Mouse (Mus musculus) liver, embryonic 12.5 days (tissue): ENCODE data around the gene Izumo4. TPM values are rescaled to one million over a fixed set of nuclear protein-coding genes. Genes with fewer than 3 reads are reported as not detected.

Experiments
- ATAC-seq: fragments of 200-750 bp; cut with Nextera tagmentation; 2 replicates; pipeline ENCODE4 v1.8.0; 2017; ENCODE audit warnings: moderate number of reproducible peaks, mild to moderate bottlenecking, moderate library complexity
- H3K27ac ChIP-seq: fragments of 300-500 bp; sonication (generic); 2 replicates; pipeline ENCODE4 v1.5.1; 2016; ENCODE audit warnings: mild to moderate bottlenecking
- H3K27me3 ChIP-seq: fragments of 300-500 bp; sonication (generic); replicated peaks from 2 replicates; pipeline ENCODE4 v1.6.1; 2016; ENCODE audit warnings: mild to moderate bottlenecking, moderate library complexity
- H3K36me3 ChIP-seq: fragments of 300-500 bp; sonication (generic); 2 replicates; pipeline ENCODE4 v1.6.1; 2016; ENCODE audit warnings: mild to moderate bottlenecking, moderate library complexity
- H3K4me1 ChIP-seq: fragments of 300-500 bp; sonication (generic); 2 replicates; pipeline ENCODE4 v1.6.1; 2016
- H3K4me2 ChIP-seq: fragments of 300-500 bp; sonication (generic); 2 replicates; pipeline ENCODE4 v1.6.1; 2016; ENCODE audit warnings: mild to moderate bottlenecking, moderate library complexity
- H3K4me3 ChIP-seq: fragments of 300-500 bp; sonication (generic); 2 replicates; pipeline ENCODE4 v1.5.1; 2016; ENCODE audit warnings: mild to moderate bottlenecking, moderate library complexity
- H3K9ac ChIP-seq: fragments of 300-500 bp; sonication (generic); 2 replicates; pipeline ENCODE4 v1.6.1; 2016; ENCODE audit warnings: mild to moderate bottlenecking, moderate library complexity
- H3K9me3 ChIP-seq: fragments of 300-500 bp; sonication (generic); replicated peaks from 2 replicates; pipeline ENCODE4 v1.6.1; 2016; ENCODE audit warnings: mild to moderate bottlenecking, moderate library complexity
- WGBS: fragments of 180-500 bp; shearing (Covaris S2); methylation state at CpG from one replicate; pipeline ENCODE4 v1.1.7; 2016; ENCODE audit not compliant: insufficient replicate concordance; 5-methylcytosine and 5-hydroxymethylcytosine counted together
- polyA plus RNA-seq: library from polyadenylated mRNA; unstranded; fragments of >200 nt; fragmentation: Nextera tagmentation; extraction: Ambion mirVana; gene quantifications from 2 replicates; pipeline ENCODE4 v1.2.1, GENCODE M21; 2016

Izumo4 gene
- polyA plus RNA-seq, 1 experiment from 2014 or later: 10.6 TPM

GRCm38 (mm10) chr10:80663485-80664196, 38.3 kb upstream of the Izumo4 start:
- Histone ChIP-seq H3K36me3 (peaks cover 35% of the 10 kb centered on the region), H3K9ac (no peak overlapping the region), H3K4me1 (peaks cover 69% of the 10 kb centered on the region), H3K27ac (peak overlapping the region; percentile 81), H3K9me3 (no peaks in the 10 kb centered on the region), H3K4me3 (no peak overlapping the region), H3K4me2 (peak overlapping the region; percentile 4; the same call in 1 of the 2 replicates), H3K27me3 (no peaks in the 10 kb centered on the region)
- no peak for ATAC-seq
- WGBS: 12% methylated on average over 5 of the region's 5 CpGs

DNA sequence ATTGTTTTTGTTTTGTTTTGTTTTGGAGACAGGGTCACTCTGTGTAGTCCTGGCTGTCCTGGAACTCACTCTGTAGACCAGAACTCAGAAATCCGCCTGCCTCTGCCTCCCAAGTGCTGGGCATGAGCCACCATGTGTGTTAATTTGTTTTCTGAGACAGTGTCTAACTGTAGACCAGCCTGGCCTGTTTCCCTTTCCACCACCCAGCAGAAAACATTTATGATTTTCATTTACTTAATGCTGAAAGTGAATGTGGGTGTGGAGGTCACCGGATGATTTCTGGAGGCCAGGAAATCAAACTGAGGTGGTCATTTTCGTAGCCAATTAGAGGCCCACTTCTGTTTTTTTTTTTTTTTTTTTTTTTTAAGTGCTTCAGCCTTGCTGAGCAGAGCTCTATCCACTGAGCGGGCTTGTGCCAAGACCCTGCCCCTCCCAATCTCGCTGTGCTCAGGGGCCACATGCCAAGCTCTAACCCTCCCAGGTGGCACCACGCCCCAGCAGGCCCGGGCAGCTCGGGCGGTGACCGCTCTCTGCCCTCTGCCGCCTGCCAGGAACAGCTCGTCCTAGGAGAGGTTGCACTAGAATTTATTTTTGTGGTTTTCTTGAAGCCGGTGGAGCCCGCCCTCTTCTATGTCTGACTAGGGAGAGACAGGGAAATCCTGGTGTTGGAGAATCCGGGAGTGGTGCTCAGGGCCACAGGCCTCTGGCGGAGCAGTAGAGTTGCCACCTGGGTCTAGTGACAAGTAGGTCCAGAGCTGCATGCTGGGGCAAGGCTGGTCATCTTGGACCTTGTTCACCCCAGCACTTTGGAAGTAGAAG, 37.6 kb upstream of the Izumo4 start:
- Histone ChIP-seq H3K9ac (peak overlapping the region; percentile 54), H3K4me3 (peak overlapping the region; percentile 8; the same call in 1 of the 2 replicates), H3K4me1 (peaks cover 62% of the 10 kb centered on the region), H3K9me3 (no peaks in the 10 kb centered on the region), H3K4me2 (peak overlapping the region; percentile 55), H3K36me3 (peaks cover 43% of the 10 kb centered on the region), H3K27me3 (no peaks in the 10 kb centered on the region), H3K27ac (peak overlapping the region; percentile 81)
- WGBS: 19% methylated on average over 16 of the region's 16 CpGs
- ATAC-seq: peak; percentile 38; the same call in 1 of the 2 replicates

- Histone ChIP-seq H3K27ac (peak overlapping the region; percentile 81), H3K27me3 (no peaks in the 10 kb centered on the region), H3K4me2 (peak overlapping the region; percentile 55), H3K4me1 (peaks cover 62% of the 10 kb centered on the region), H3K9ac (peak overlapping the region; percentile 54), H3K9me3 (no peaks in the 10 kb centered on the region), H3K36me3 (peaks cover 49% of the 10 kb centered on the region), H3K4me3 (peak overlapping the region; percentile 8; the same call in 1 of the 2 replicates)
- ATAC-seq: 0 out of 2 replicates have a peak, but pooled peaks have one; percentile 16
- 16% methylated on average over 10 of the region's 10 CpGs for whole genome bisulfite sequencing
These were observed 37.0 kb upstream of the Izumo4 start for GRCm38 (mm10) chr10:80665016-80665380.

DNA sequence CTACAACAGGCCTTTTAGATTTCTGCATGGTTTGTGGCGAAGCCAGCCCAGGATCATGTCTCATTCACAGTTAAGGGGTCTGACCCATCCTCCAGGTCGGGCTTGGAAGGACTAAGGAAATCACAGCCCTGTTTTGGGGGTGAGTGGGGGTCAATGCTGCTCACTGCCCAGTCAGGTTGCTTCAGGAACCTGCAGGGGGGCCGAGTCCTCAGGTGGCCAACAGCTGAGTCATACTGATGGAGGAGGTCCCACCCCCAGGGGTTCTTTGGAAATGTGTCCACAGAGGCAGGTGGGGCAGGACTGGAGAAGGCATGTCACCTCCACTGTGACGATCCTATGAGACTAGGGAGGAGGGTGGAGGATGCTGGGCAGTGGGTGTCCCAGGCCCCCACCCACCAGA, 36.5 kb upstream of the Izumo4 start:
- H3K4me1 ChIP-seq: peaks cover 66% of the 10 kb centered on the region

DNA sequence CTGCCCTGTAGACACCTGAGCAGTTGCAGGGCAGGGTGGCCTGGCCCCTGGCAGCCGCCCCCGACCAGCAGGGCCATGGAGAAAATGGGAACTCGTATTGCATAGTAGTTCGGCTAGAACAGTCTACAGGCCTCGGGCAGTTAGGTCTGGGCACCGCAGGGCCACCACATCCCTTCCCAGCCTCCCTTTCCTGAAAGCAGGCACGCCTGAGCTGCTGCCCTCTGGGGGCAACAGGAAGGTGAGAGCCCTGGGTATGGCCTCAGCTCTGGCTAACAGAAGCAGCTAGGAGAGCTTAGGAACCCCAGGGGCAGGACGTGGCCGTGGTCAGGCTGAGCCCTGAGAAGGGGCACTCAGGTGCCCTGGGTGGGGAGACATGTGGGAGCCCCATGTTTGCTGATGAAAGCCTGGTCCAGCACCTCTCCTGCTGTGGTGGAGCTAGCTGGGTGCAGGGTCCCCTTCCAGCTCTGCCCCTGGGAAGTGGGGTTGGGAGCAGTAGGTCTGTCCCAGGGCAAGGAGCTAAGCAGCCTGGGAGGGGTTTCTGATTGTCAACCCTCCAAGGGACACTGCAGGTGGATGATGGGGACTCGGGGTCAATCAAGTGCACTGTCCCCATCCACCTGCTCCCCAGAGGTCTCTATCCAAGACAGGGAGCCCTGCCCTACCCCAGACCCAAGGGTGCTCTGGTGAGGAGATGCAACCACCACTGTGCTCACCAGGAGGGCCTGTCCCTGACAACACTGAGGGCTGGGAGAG, 35.8 kb upstream of the Izumo4 start:
- Histone ChIP-seq H3K4me3 (no peak overlapping the region), H3K9ac (0 out of 2 replicates have a peak overlapping the region, but pooled peaks have one; percentile 7), H3K27ac (peak overlapping the region; percentile 48), H3K4me1 (peaks cover 63% of the 10 kb centered on the region), H3K9me3 (no peaks in the 10 kb centered on the region), H3K27me3 (no peaks in the 10 kb centered on the region), H3K36me3 (peaks cover 60% of the 10 kb centered on the region), H3K4me2 (0 out of 2 replicates have a peak overlapping the region, but pooled peaks have one; percentile 4)
- ATAC-seq: 0 out of 2 replicates have a peak, but pooled peaks have one; percentile 10
- WGBS: 69% methylated on average over 10 of the region's 10 CpGs

More for the DNA sequence above, 36.5 kb upstream of the Izumo4 start:
- WGBS: 58% methylated on average over 4 of the region's 4 CpGs
- peak overlapping the region; percentile 55 for H3K4me2 ChIP-seq
- no peak overlapping the region for H3K4me3 ChIP-seq
- H3K27ac ChIP-seq: peak overlapping the region; percentile 81
- no peaks in the 10 kb centered on the region for H3K9me3 ChIP-seq
- peak overlapping the region; percentile 54 for H3K9ac ChIP-seq
- ATAC-seq: no peak
- peaks cover 53% of the 10 kb centered on the region for H3K36me3 ChIP-seq
- H3K27me3 ChIP-seq: no peaks in the 10 kb centered on the region

DNA sequence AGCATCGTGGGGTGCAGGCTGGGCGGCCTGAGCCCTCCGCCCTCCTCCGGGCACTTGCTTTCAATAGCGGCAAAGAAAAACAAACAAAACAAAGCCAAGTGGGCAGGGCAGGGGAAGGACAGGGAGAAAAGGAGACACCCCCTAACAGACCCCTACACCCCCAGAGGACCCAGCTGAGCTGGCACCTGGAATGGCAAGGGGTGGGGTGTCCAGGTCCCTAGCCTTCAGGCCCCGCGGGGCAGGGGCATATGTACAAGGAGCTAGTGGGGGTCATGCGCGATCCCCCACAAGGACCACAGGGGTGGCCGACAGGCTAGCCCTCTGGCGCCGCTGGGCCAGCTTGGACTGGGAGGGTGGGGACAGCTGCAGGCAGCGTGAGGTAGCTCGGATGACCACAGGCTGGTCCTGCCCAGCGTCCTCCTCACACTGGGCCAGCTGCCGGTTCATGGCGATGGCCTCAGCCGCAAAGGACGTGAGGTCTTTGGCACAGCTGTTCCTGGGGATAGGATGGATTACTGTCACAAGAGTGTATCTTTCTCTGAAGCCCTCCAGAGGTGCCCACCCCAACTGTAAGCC, 35.1 kb upstream of the Izumo4 start:
- ATAC-seq: no peak
- H3K4me1 ChIP-seq: peaks cover 68% of the 10 kb centered on the region
- no peaks in the 10 kb centered on the region for H3K27me3 ChIP-seq
- peaks cover 68% of the 10 kb centered on the region for H3K36me3 ChIP-seq
- no peak overlapping the region for H3K9ac ChIP-seq
- H3K9me3 ChIP-seq: no peaks in the 10 kb centered on the region
- 0 out of 2 replicates have a peak overlapping the region, but pooled peaks have one; percentile 22 for H3K27ac ChIP-seq
- 85% methylated on average over 19 of the region's 19 CpGs for WGBS
- no peak overlapping the region for H3K4me3 ChIP-seq
- no peak overlapping the region for H3K4me2 ChIP-seq

DNA sequence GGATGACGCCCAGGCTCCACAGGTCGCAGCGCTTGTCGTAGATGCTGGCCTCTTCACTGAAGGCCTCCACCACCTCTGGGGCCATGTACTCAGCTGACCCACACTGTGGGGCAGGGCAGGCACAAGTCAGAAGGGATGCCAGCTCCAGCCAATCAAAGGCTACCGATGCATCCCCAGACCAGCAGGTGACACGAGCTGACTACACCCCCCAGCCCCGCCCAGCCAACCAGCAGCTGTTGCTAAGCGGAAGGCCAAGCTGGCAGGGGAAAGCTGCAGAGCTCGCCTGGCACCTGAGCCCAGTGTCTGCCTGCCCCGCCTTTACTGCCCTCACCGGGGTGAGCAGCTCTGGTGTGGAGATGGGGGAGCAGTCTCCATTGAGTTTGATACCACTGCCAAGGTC, 33.4 kb upstream of the Izumo4 start:
- 82% methylated on average over 11 of the region's 11 CpGs for WGBS
- no peak overlapping the region for H3K4me2 ChIP-seq
- no peak overlapping the region for H3K4me3 ChIP-seq
- H3K27me3 ChIP-seq: no peaks in the 10 kb centered on the region
- H3K36me3 ChIP-seq: peaks cover 85% of the 10 kb centered on the region
- H3K4me1 ChIP-seq: peaks cover 70% of the 10 kb centered on the region
- no peak overlapping the region for H3K27ac ChIP-seq
- H3K9me3 ChIP-seq: no peaks in the 10 kb centered on the region
- H3K9ac ChIP-seq: no peak overlapping the region
- no peak for ATAC-seq

DNA sequence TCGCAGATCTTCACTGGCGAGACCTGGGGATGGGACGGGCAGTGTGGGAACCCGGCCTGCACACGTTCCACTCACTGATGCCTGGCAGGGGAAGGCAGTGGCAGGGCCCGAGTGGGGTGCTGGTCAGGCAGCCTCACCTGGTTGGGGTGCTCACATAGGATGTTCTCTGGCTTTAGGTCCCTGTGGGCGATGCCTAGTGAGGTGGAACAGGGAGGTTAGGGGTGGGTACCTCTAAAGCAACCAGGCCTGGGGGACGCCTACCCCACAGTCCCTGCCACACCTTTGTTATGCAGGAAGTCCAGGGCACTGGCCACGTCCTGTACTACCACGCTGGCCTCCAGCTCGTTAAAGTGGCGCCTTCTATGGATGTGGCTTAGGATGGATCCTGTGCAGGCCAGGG, 33.0 kb upstream of the Izumo4 start:
- Histone ChIP-seq H3K9me3 (no peaks in the 10 kb centered on the region), H3K4me1 (peaks cover 70% of the 10 kb centered on the region), H3K36me3 (peaks cover 89% of the 10 kb centered on the region), H3K4me3 (no peak overlapping the region), H3K4me2 (no peak overlapping the region), H3K27ac (no peak overlapping the region), H3K27me3 (no peaks in the 10 kb centered on the region), H3K9ac (no peak overlapping the region)
- 83% methylated on average over 12 of the region's 12 CpGs for WGBS
- no peak for ATAC-seq

- Histone ChIP-seq H3K27ac (0 out of 2 replicates have a peak overlapping the region, but pooled peaks have one; percentile 4), H3K4me3 (no peak overlapping the region), H3K36me3 (peaks cover 91% of the 10 kb centered on the region), H3K9ac (no peak overlapping the region), H3K4me1 (peaks cover 70% of the 10 kb centered on the region), H3K4me2 (no peak overlapping the region), H3K27me3 (no peaks in the 10 kb centered on the region), H3K9me3 (no peaks in the 10 kb centered on the region)
- no peak for ATAC-seq
- 91% methylated on average over 7 of the region's 7 CpGs for WGBS
These were observed 32.1 kb upstream of the Izumo4 start for GRCm38 (mm10) chr10:80669737-80670485.

DNA sequence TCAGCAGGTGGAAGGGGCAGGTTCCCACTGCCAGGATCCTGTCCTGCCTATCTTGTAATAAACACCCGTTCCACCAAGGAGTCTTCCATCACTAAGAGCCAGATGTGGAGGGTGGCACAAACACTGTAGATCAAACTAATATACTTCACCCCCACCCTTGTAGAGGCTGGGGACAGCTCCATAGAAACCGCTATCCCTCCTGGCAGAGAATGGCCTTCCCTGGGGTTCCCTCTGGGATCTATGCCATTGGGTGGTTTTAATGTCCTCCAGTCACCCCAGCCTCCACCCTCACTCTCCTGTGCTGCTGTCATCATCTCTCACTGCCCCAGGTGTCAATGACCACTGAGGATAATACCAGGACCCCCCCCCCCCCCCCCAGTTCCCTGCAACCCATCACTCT, 31.5 kb upstream of the Izumo4 start:
- H3K36me3 ChIP-seq: peaks cover 87% of the 10 kb centered on the region
- ATAC-seq: no peak
- H3K4me2 ChIP-seq: no peak overlapping the region
- 0 out of 2 replicates have a peak overlapping the region, but pooled peaks have one; percentile 4 for H3K27ac ChIP-seq
- no peaks in the 10 kb centered on the region for H3K27me3 ChIP-seq
- H3K9me3 ChIP-seq: no peaks in the 10 kb centered on the region
- WGBS: 90% methylated on average over 2 of the region's 2 CpGs
- peaks cover 70% of the 10 kb centered on the region for H3K4me1 ChIP-seq
- H3K4me3 ChIP-seq: no peak overlapping the region
- no peak overlapping the region for H3K9ac ChIP-seq

DNA sequence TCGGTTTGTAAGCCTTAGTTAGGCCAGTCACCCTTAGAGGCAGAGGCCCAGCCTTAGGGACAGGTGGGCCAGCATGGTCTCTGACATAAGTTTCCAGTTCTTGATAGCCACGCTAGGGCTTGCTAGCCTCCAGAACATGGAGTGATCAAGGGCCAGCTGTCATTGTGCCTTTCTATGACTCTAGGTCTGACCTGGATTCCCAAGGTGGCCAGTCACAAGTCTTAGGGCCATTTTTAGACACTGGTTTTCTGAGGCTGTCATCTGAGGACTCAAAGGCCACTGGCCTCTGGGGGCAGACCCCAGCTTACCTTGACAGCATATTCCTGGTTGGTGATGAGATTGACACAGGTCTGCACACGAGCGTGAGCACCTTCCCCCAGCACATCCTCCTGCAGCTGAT, 30.7 kb upstream of the Izumo4 start:
- Histone ChIP-seq H3K9ac (no peak overlapping the region; the same call in 1 of the 2 replicates), H3K27me3 (no peaks in the 10 kb centered on the region), H3K27ac (peak overlapping the region; percentile 24; the same call in 1 of the 2 replicates), H3K9me3 (no peaks in the 10 kb centered on the region), H3K4me2 (no peak overlapping the region), H3K36me3 (peaks cover 80% of the 10 kb centered on the region), H3K4me3 (no peak overlapping the region), H3K4me1 (peaks cover 63% of the 10 kb centered on the region)
- no peak for ATAC-seq
- 82% methylated on average over 4 of the region's 4 CpGs for WGBS
